Mouse (Mus musculus): ENCODE results near the gene Apobec3. TPM values are rescaled to one million over a fixed set of nuclear protein-coding genes. Genes with fewer than 3 reads are reported as not detected.

The Apobec3 gene
- total RNA-seq, 1 experiment from 2014 or later: 25.0 TPM

DNA sequence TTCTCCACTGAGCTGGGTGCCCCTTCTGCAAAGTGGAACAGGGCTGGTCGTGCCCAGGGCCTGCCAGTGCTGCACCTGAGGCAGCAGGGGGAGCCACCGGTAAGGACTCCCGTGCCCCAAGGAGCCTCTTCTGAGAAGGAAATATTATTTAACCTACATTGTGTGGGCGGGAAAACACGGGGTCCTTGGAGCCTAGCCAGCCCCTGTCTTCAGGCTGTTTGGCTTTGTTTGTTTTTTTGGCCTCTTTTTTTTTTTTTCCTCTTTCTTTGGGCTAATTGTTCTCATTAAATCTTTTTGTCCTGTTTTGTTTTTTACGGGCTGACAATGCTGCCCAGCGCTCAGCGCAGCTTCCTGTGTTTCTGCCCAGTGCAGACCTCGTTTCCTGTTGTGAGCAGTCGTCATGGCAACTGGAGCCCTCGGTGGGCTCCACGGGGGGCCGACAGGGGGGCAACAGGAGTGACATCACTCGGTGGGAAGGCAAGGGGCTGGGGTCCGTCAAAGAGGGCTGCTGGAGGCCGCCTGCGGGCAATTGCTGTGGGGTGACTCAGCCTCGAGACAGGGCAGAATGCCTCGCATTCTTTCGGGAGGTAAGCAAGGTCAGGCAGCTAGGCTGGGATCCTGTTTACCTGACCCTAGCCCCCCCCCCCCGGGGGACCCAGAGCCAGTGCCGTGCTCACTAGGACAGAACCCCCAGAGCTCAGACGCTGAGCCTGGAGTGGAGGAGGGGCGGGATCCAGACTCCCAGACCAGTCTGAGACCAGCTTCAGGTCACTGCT, 59.0 kb downstream of the Apobec3 start:
- DNase-seq: peak; percentile 66

DNA sequence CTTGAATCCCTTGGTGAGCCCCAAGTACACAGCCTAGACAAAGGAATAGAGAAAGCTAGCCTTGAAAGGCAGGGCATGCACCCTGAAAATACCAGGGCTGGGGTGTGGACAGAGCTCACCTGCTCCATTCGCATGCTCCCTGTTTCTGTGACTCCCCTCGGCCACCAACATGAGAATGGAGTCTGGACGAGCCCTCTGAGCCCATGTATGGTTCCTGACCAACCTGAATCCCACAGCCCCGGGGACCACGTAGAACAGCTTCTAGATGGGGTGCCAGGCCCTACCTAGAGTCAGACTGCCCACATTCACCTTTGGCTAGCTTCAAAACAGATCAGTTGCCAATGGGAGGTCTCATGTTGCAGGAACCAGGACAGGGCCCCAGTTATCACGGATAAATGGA, 59.8 kb downstream of the Apobec3 start:
- DNase-seq: no peak

DNA sequence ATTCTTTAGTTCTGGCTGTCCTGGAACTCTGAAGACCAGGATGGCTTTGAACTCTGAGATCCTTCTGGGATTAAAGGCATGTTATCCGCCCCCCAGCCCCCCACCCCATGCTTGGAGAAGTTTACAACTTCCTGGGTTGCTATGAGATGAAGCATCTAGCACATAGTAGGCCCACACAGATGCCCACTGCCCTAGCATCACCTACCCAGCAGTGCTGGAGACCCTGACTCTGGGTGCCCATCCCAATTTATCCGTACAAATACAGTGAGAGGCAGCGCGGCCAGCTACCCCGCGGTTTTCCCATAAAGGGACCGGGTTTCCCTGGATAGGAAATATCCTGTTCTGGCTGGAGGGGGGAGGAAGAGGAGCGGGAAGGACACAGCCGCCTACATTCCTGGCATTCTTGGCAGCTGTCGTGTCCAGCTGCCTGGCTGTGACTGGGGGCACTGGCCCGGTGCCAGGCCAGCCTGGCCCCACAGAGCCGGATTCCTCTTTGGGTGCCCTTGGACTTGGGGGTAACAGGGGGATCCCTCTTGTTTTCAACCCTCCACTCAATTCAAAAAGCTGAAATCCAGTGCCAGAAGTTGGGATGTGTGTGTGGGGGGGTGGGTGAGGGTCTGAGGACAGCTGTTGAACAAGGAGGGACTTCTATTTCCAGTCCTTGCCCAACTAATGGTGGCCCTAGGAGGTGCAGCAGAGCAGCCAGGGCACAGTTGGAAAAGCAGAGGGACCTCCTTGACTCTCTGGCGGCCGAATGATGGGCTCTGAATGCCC, 60.5 kb downstream of the Apobec3 start:
- DNase-seq: peak; percentile 67

DNA sequence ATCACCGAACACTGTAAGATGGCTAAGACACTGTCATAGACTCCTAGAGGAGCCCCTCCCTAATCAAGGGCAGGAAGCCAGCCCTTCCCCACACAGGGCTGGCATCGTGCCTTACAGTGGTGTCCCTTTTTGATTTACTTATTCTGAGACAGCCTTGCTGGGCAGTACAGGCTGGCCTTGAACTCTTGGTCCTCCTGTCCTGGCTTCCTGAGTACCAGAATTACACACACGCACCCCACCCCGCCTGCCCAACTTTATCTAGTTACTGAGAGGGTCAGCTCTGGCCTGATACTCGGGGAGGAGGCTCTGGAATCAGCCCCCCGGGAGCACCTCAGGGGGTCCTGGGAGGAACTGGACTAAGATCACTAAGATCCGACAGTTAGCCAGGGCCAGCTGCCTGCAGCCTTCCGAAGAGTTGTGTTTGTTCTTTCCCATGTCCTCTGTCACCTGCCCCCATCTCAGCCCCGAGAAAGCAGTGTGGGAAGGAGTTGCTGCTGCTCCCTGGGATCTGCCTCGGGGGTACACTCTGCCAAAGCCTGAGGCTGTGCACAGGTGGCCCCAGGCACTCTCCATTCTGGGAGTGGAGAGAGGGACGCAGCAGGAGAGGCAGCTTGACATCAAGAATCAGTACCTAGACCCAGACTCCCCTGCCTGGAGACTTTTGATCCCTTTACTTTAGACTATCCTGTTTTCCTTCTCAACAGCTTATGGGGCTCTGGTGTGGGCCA, 61.2 kb downstream of the Apobec3 start:
- DNase-seq: peak; percentile 83

DNA sequence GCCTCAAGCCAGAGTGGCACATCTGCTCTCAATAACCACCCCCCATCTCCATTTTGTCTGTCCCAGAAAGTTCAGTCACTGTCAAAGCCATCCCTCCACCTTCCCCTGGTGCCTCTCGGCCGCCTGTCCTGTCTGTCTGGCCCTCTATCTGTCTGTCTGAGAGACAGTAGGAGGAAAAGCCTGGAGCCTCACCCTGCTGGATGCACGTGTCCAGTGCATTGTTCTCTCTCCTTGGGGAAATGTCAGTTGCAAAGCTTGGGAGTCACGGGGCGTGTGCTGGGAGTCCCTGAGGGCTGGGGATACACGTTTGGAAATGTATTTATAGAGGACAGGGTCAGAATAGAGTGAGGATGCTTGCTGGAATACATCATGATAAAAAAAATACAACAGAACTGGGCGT, 62.0 kb downstream of the Apobec3 start:
- DNase-seq: no peak

- no peak for DNase-seq
These were observed 65.1 kb downstream of the Apobec3 start for GRCm38 (mm10) chr15:79956559-79956958.

DNA sequence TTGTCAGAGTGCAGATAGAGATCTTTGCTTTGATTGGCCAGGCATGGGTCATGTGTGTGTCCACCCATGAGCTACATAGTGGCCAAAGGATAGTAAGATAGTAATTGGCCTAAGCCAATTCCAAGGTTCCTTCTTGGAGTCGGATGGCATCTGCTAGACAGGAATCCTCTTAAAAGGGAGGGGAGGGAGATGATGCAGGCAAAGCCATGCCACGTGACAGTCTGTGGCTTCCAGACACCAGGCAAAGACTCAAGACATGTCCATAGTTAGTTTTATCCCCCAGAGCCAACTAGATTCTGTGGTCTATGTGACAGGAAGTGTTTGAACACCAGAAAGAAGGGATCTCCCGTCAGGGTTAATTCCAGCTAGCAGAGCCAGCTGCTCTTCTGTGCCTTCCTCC, 67.0 kb downstream of the Apobec3 start:
- no peak for DNase-seq

- no peak for DNase-seq
These were observed 70.0 kb downstream of the Apobec3 start for GRCm38 (mm10) chr15:79961366-79961921.

- no peak for DNase-seq
These were observed 71.2 kb downstream of the Apobec3 start for GRCm38 (mm10) chr15:79962661-79963060.

- no peak for DNase-seq
These were observed 72.9 kb downstream of the Apobec3 start for GRCm38 (mm10) chr15:79964376-79964775.

Other genes with a start within 250 kb of the Apobec3 start
- gene Fam227a, start 232.7 kb upstream of the Apobec3 start, total RNA-seq (2021): 2.9 and 4.1 TPM in 2 replicates
- 15.0 and 24.5 TPM in 2 replicates for gene Cby1, start 232.5 kb upstream of the Apobec3 start, total RNA-seq (2021)
- 82.7 and 113 TPM in 2 replicates for gene Tomm22, start 220.8 kb upstream of the Apobec3 start, total RNA-seq (2021)
- 26.8 and 27.9 TPM in 2 replicates for gene Josd1, start 203.7 kb upstream of the Apobec3 start, total RNA-seq (2021)
- 30.1 and 34.7 TPM in 2 replicates for gene Gtpbp1, start 200.8 kb upstream of the Apobec3 start, total RNA-seq (2021)
- gene Sun2, start 149.1 kb upstream of the Apobec3 start, total RNA-seq (2021): 44.0 and 50.9 TPM in 2 replicates
- gene Dnal4, start 113.8 kb upstream of the Apobec3 start, total RNA-seq (2021): 17.7 and 23.1 TPM in 2 replicates
- 4.6 and 6.8 TPM in 2 replicates for gene Nptxr, start 86.9 kb upstream of the Apobec3 start, total RNA-seq (2021)
- 1.7 and 2.6 TPM in 2 replicates for gene Npcd, start 57.4 kb upstream of the Apobec3 start, total RNA-seq (2021)
- 55.3 and 73.0 TPM in 2 replicates for gene Cbx6, start 57.0 kb upstream of the Apobec3 start, total RNA-seq (2021)
- 15.7 and 22.4 TPM in 2 replicates for gene Cbx7, start 79.5 kb downstream of the Apobec3 start, total RNA-seq (2021)
- gene Pdgfb, start 123.3 kb downstream of the Apobec3 start, total RNA-seq (2021): 48.1 and 48.6 TPM in 2 replicates
- gene Syngr1, start 199.7 kb downstream of the Apobec3 start, total RNA-seq (2021): 22.2 and 27.6 TPM in 2 replicates
- gene Rpl3, start 200.2 kb downstream of the Apobec3 start, total RNA-seq (2021): 485 and 642 TPM in 2 replicates
- 20.5 and 26.7 TPM in 2 replicates for gene Tab1, start 241.5 kb downstream of the Apobec3 start, total RNA-seq (2021)

Data from adrenal gland, postnatal 25 days (tissue).